Mouse (Mus musculus): ENCODE measurements around the gene Mn1. TPM values are rescaled to one million over a fixed set of nuclear protein-coding genes. Genes with fewer than 3 reads are reported as not detected.

Gene Mn1
- polyA plus RNA-seq, 1 experiment, result 1.1 TPM

DNA sequence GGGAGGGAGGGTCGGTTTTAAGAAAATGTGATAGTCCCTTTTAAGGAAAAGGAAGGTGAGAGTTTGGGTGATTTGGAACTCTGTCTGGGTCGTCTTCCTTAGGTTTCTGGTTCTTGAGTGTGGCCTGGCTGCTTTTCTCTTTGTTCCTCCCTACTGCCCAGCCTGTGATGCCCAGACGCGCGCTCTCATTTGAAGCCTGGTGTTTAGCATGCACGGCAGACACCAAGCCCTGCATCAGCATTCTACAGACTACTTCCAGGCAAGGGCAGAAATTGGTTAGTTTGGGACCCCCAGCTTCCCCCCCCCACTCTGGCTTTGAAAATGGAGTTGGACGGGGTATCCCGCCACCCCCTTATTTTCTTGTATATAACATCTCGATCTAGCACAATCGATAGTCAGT is 5.8 kb downstream of the Mn1 start:
- WGBS, result 90% methylated on average over 10 of the region's 10 CpGs
- no peak overlapping the region for H3K4me3 ChIP-seq (ENCODE audit: insufficient read depth, low read depth, low read length)
- H3K27ac ChIP-seq (ENCODE audit: insufficient read depth, low read depth, low read length), result no peak overlapping the region
- H3K36me3 ChIP-seq (ENCODE audit: control insufficient read depth, insufficient read depth, low read length), result no peaks in the 10 kb centered on the region
- TF ChIP-seq POLR2A (IDR thresholded peaks at IDR 0.05; ENCODE audit: low read depth, low read length), result no peak
- TF ChIP-seq CTCF (conservative IDR thresholded peaks at IDR 0.05; ENCODE audit: insufficient read depth, insufficient read length, low read depth, low read length), result no peak
- H3K27me3 ChIP-seq (replicated peaks; ENCODE audit: control insufficient read depth, insufficient read depth, low read length), result 0 out of 2 replicates have a peak, but pooled peaks cover 2% of the 10 kb centered on the region
- no peaks in the 10 kb centered on the region for H3K4me1 ChIP-seq (ENCODE audit: control insufficient read depth, insufficient read depth, low read length)
- DNase-seq, result no peak

DNA sequence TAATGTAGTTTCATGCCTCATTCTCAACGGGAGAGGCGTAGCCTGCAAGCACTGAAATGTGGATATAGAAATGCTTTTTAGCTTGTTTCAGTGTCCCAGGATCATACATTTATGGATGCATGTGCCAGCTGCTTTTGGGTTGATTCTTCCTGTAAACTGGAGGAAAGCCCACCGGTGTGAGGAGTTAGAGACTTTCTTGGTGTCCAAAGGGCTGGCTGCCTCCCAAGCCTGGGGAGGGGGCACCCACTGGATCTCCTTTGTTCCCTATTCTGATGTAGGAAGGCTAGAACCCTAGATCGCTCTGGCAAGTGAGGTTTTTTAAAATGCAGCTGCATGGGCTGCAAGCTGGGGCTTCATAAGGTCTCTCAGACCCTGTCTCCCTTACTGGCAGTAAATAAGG is 6.5 kb downstream of the Mn1 start:
- H3K27me3 ChIP-seq (replicated peaks; ENCODE audit: control insufficient read depth, insufficient read depth, low read length), result no peaks in the 10 kb centered on the region
- no peak for DNase-seq
- no peaks in the 10 kb centered on the region for H3K36me3 ChIP-seq (ENCODE audit: control insufficient read depth, insufficient read depth, low read length)
- no peaks in the 10 kb centered on the region for H3K4me1 ChIP-seq (ENCODE audit: control insufficient read depth, insufficient read depth, low read length)
- 85% methylated on average over 4 of the region's 4 CpGs for WGBS
- no peak overlapping the region for H3K27ac ChIP-seq (ENCODE audit: insufficient read depth, low read depth, low read length)
- TF ChIP-seq CTCF (conservative IDR thresholded peaks at IDR 0.05; ENCODE audit: insufficient read depth, insufficient read length, low read depth, low read length) (no peak), POLR2A (IDR thresholded peaks at IDR 0.05; ENCODE audit: low read depth, low read length) (no peak)
- no peak overlapping the region for H3K4me3 ChIP-seq (ENCODE audit: insufficient read depth, low read depth, low read length)

DNA sequence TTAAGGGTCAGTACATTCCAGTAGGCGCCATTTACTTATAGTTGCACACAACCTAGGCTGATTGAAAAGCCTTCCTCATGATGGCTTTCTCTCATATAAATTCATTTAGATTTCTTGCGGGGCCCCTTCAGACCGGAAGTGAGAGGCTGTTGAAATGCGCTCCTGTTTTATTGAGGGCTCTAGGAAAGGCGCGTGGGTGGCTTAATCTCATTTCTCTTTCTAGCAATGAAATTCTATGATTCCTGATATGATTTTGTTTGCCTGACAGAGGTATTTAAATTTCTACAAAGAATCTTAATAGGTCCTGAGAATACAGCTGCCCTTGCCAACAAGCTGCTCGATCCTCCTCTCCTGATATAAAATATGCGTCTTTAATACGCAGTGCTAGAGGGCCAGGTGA is 8.7 kb downstream of the Mn1 start:
- H3K4me1 ChIP-seq (ENCODE audit: control insufficient read depth, insufficient read depth, low read length), result no peaks in the 10 kb centered on the region

DNA sequence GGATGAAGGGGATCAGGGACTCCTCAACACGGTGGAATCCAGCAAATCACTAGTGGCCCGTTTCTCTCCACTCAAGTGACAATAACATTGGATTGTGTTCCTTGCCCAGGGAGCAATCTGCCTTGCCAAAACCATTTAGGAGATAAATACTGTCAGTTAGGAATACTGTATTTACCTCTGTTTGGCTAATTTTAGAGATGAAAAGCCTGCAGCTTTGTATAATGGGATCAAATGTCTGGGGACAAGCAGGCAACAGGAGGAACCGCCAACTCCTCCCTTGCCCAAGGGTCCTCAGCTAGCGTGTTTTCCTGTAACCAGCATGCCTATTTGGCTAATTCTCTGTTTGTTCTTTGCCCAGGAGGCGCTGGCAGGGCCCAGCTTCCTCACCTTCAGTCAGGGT is 9.1 kb downstream of the Mn1 start:
- TF ChIP-seq POLR2A (IDR thresholded peaks at IDR 0.05; ENCODE audit: low read depth, low read length), result no peak
- WGBS, result 65% methylated on average over 5 of the region's 5 CpGs
- no peaks in the 10 kb centered on the region for H3K27me3 ChIP-seq (replicated peaks; ENCODE audit: control insufficient read depth, insufficient read depth, low read length)
- H3K4me3 ChIP-seq (ENCODE audit: insufficient read depth, low read depth, low read length), result no peak overlapping the region
- no peak for DNase-seq
- H3K27ac ChIP-seq (ENCODE audit: insufficient read depth, low read depth, low read length), result no peak overlapping the region
- no peaks in the 10 kb centered on the region for H3K36me3 ChIP-seq (ENCODE audit: control insufficient read depth, insufficient read depth, low read length)
- H3K4me1 ChIP-seq (ENCODE audit: control insufficient read depth, insufficient read depth, low read length), result no peaks in the 10 kb centered on the region

More for the DNA sequence above, 8.7 kb downstream of the Mn1 start:
- no peak for DNase-seq
- no peak for TF ChIP-seq CTCF (conservative IDR thresholded peaks at IDR 0.05; ENCODE audit: insufficient read depth, insufficient read length, low read depth, low read length)
- no peak for TF ChIP-seq POLR2A (IDR thresholded peaks at IDR 0.05; ENCODE audit: low read depth, low read length)
- Histone ChIP-seq H3K4me3 (ENCODE audit: insufficient read depth, low read depth, low read length) (no peak overlapping the region), H3K27ac (ENCODE audit: insufficient read depth, low read depth, low read length) (no peak overlapping the region), H3K36me3 (ENCODE audit: control insufficient read depth, insufficient read depth, low read length) (no peaks in the 10 kb centered on the region), H3K27me3 (replicated peaks; ENCODE audit: control insufficient read depth, insufficient read depth, low read length) (no peaks in the 10 kb centered on the region)
- WGBS, result 86% methylated on average over 9 of the region's 9 CpGs

DNA sequence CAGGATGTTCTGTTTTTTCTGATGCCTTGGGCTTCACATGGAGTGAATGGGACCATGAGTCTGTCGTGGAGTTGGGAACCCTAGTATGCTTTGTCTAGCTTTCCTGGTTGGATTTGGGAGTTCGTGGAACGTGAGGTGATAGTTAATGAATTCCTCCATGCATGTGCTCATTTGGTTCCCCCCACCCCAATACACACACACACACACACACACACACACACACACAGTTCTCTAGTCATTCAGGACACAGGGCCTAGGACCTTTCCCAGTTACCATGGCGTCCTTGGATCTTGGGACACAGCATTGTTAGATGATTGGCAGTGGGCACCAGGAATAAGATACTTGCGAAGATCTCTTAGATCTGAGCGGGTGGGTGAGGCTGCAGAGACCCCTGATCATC is 11.7 kb downstream of the Mn1 start:
- no peak overlapping the region for H3K27ac ChIP-seq (ENCODE audit: insufficient read depth, low read depth, low read length)
- DNase-seq, result no peak
- H3K4me3 ChIP-seq (ENCODE audit: insufficient read depth, low read depth, low read length), result no peak overlapping the region
- 84% methylated on average over 6 of the region's 6 CpGs for WGBS
- TF ChIP-seq CTCF (conservative IDR thresholded peaks at IDR 0.05; ENCODE audit: insufficient read depth, insufficient read length, low read depth, low read length), result no peak
- TF ChIP-seq POLR2A (IDR thresholded peaks at IDR 0.05; ENCODE audit: low read depth, low read length), result no peak
- H3K27me3 ChIP-seq (replicated peaks; ENCODE audit: control insufficient read depth, insufficient read depth, low read length), result no peaks in the 10 kb centered on the region
- no peaks in the 10 kb centered on the region for H3K36me3 ChIP-seq (ENCODE audit: control insufficient read depth, insufficient read depth, low read length)
- H3K4me1 ChIP-seq (ENCODE audit: control insufficient read depth, insufficient read depth, low read length), result no peaks in the 10 kb centered on the region

DNA sequence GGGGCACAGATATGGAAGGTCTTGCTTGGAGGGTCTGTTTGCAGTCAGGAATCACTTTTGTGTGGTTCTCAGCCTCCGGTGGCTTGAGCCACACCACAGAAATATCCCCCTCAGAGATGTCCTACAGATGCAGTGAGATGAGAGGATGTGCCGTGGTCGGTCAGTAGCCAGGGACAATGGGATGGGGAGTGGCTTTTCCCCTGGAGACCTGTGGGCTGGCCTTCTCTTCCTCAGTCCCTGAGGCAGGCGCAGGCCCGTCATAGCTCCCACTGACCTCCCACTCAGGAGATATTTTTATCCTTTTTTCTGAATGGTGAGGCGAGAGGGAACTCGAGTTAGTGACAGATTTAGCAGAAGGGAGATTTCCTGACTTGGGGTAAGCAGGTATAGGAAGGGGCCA is 12.6 kb downstream of the Mn1 start:
- DNase-seq, result peak; percentile 44
- Histone ChIP-seq H3K27me3 (replicated peaks; ENCODE audit: control insufficient read depth, insufficient read depth, low read length) (no peaks in the 10 kb centered on the region), H3K4me1 (ENCODE audit: control insufficient read depth, insufficient read depth, low read length) (no peaks in the 10 kb centered on the region), H3K4me3 (ENCODE audit: insufficient read depth, low read depth, low read length) (no peak overlapping the region), H3K36me3 (ENCODE audit: control insufficient read depth, insufficient read depth, low read length) (no peaks in the 10 kb centered on the region), H3K27ac (ENCODE audit: insufficient read depth, low read depth, low read length) (no peak overlapping the region; the same call in 1 of the 2 replicates)
- TF ChIP-seq POLR2A (IDR thresholded peaks at IDR 0.05; ENCODE audit: low read depth, low read length) (no peak), CTCF (conservative IDR thresholded peaks at IDR 0.05; ENCODE audit: insufficient read depth, insufficient read length, low read depth, low read length) (no peak)
- WGBS, result 67% methylated on average over 7 of the region's 7 CpGs

DNA sequence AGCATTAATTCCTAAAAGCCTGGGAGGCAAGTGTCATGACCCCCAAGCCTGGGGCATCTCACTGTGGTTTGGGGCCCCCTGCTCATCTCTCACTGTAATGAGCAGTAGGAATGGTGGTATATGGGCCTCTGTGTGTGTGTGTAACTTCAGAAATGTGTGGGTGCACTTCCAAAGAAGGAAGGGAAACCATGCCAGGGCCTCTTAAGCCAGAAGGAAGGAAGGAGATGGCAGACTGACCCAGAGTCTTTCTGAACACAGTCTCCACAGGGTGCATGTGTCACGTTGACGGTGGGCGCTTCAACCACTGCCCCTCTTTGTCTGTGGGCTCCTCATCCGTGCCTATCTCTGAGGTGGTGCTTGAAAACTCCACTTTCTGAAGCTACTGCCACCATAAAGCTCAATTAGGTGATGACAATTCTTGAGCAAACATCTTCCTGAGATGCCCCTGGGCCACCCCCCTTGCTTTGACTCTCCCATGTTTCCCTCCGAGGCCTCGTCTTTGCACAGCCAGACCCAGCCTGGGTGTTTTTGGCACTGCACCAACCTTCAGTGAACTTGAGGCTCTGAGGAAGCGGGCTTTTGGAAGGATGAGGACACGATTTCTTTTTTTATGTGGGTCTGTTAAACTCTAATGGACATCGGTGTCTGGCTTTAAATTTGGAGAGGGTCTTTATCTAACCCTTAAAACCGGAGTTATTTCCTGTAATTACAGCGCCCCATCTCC is 14.0 kb downstream of the Mn1 start:
- 61% methylated on average over 11 of the region's 11 CpGs for WGBS
- TF ChIP-seq CTCF (conservative IDR thresholded peaks at IDR 0.05; ENCODE audit: insufficient read depth, insufficient read length, low read depth, low read length) (no peak), POLR2A (IDR thresholded peaks at IDR 0.05; ENCODE audit: low read depth, low read length) (no peak)
- Histone ChIP-seq H3K27ac (ENCODE audit: insufficient read depth, low read depth, low read length) (no peak overlapping the region), H3K4me1 (ENCODE audit: control insufficient read depth, insufficient read depth, low read length) (no peaks in the 10 kb centered on the region), H3K27me3 (replicated peaks; ENCODE audit: control insufficient read depth, insufficient read depth, low read length) (no peaks in the 10 kb centered on the region), H3K36me3 (ENCODE audit: control insufficient read depth, insufficient read depth, low read length) (no peaks in the 10 kb centered on the region), H3K4me3 (ENCODE audit: insufficient read depth, low read depth, low read length) (no peak overlapping the region)
- DNase-seq, result peak; percentile 31

Data from kidney, adult 2 months (tissue).